Mouse (Mus musculus): ENCODE measurements around the gene Olfr466.
A peak's percentile ranks its signal among the peaks of the same experiment; 100 is the strongest.

- TF ChIP-seq CTCF (IDR thresholded peaks at IDR 0.05) = no peak
- peak; percentile 81 for TF ChIP-seq POLR2A (IDR thresholded peaks at IDR 0.05; ENCODE audit: insufficient read depth, low read depth, low read length)
Measured at GRCm38 (mm10) chr13:65112459-65113110, 37.5 kb upstream of the Olfr466 start, which contains the start of gene Mfsd14b.
